Comparison of ENCODE assay signal across 8 mouse cellular contexts in the genomic region with DNA sequence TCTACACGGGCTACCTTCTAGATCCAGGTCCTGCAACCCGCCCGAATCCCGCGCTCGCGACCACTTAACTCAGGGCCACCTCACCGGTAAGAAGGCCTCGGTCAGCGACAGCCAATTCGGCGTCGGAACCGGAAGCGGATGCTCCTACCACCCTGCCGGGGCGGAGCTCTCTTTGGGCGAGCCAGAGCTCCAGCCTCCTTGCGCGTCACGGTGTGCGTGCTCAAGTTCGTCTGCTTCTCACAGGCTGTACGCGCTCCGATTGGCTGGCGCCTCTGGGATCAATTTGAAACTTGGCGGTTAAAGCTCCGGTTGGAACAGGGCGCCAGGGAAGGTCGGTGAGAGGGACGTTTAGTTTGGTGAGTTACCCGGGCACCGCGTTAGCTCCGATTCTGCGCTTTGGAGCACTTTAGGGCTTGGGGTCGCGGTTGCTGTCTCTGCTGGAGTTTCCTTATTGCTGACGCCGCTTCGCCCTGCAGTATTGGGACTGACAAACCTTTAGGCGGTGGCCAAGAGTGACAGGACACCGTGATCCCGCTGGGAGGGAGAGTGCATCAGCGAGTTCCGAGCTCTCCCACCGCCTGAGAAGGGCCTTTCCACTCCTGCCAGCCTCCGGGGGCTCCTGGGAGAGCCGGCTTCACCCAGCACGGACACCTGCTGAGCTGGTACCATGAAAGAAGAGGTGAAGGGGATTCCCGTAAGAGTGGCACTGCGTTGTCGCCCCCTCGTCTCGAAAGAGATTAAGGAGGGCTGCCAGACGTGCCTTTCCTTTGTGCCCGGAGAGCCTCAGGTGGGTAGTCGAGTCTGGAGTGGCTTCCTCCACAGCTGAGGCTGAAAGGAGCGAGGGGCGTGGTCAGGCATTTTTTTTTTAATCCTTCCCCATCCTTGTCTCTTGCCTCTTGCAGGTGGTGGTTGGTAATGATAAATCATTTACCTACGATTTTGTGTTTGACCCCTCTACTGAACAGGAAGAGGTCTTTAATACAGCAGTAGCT. TPM values are rescaled to one million over a fixed set of nuclear protein-coding genes. Genes with fewer than 3 reads are reported as not detected.
DNase-seq lines count a peak whose midpoint lies in the region; ATAC-seq lines count a peak whose summit lies in the region.

A gene (minus strand): TSS at position 767 of the 992 bp plus-strand sequence.

- H3K9ac ChIP-seq in hindbrain, embryonic 11.5 days (ENCODE audit: low read depth, low read length), result peak within 1 kb of the TSS; percentile 69

- no peaks in the 10 kb centered on the region for H3K4me1 ChIP-seq in hindbrain, embryonic 11.5 days (replicated peaks; ENCODE audit: control insufficient read depth, insufficient read depth, low read length)

- peak within 1 kb of the TSS; percentile 60 for H3K4me3 ChIP-seq in hindbrain, embryonic 11.5 days (ENCODE audit: low read depth, low read length)

- H3K9me3 ChIP-seq in hindbrain, embryonic 11.5 days (ENCODE audit: control insufficient read depth, low read length), result no peaks in the 10 kb centered on the region

- H3K36me3 ChIP-seq in hindbrain, embryonic 11.5 days (ENCODE audit: control insufficient read depth, insufficient read depth, low read length), result no peaks in the 10 kb centered on the region

- peak within 1 kb of the TSS; percentile 47 for H3K27ac ChIP-seq in hindbrain, embryonic 11.5 days (ENCODE audit: low read depth, low read length)

- H3K4me2 ChIP-seq in hindbrain, embryonic 11.5 days (replicated peaks; ENCODE audit: low read depth, low read length), result peak within 1 kb of the TSS; percentile 64

- DNase-seq in Muller cell, postnatal 12 days (ENCODE audit: inconsistent ontology term), result peak; percentile 91
- DNase-seq in cerebellum, adult 9-11 months, result peak; percentile 91
- DNase-seq in frontal cortex, adult 2 months (ENCODE audit: extremely low spot score in 1 of 2, low spot score in 1 of 2), result peak; percentile 82 to 87
- peak; percentile 89 for DNase-seq in hindbrain, embryonic 11.5 days (ENCODE audit: low spot score)
- DNase-seq in layer of hippocampus, postnatal 10 days (ENCODE audit: low spot score in 2 of 2), result peak; percentile 77 to 83
- DNase-seq in lung, postnatal 10 days, result peak; percentile 94
- DNase-seq in ovary, postnatal 36 days (ENCODE audit: low spot score), result peak; percentile 84
- DNase-seq in thymus, postnatal 25 days, result peak; percentile 83

- H3K27me3 ChIP-seq in hindbrain, embryonic 11.5 days (ENCODE audit: control insufficient read depth, insufficient read depth, low read length), result no peaks in the 10 kb centered on the region

- peak; percentile 100 for ATAC-seq in hindbrain, embryonic 11.5 days (ENCODE audit: low FRiP score)

- WGBS in hindbrain, embryonic 11.5 days, result 19% methylated on average over 61 of the region's 62 CpGs

RNA-seq across cellular contexts. Expression of the gene that starts here (rescaled TPM):
- polyA plus RNA-seq in frontal cortex, adult 2 months (2012; rRNA removed), result 51.4 and 58.5 TPM in 2 replicates
- 144 and 145 TPM in 2 replicates for polyA plus RNA-seq in hindbrain, embryonic 11.5 days (2014; fragmentation: Nextera tagmentation; extraction: Ambion mirVana)
- total RNA-seq in layer of hippocampus, postnatal 10 days (2021), result 10 to 100 TPM; 32.0 to 37.0 TPM

Comparison
In these comparisons a context has a peak if more than half of its experiments do, and no peak if none do; other contexts are left out.
1. Peak in every context shown above with its lines: DNase-seq, ATAC-seq, H3K4me3 ChIP-seq and H3K27ac ChIP-seq.